Mouse (Mus musculus): ENCODE results near the gene Fnd3c2.

GRCm38 (mm10) chrX:106187737-106188136 lies 67.4 kb downstream of the Fnd3c2 start:
- TF ChIP-seq CTCF (IDR thresholded peaks at IDR 0.05; ENCODE audit: low read depth, low read length) = no peak
- TF ChIP-seq POLR2A (IDR thresholded peaks at IDR 0.05; ENCODE audit: insufficient read depth, low read length) = no peak

Measured in ES-Bruce4 (cell line).